Mouse (Mus musculus): Measurements from ENCODE around the gene Dmkn.
"Not testable (repeated sequence)": the region's sequence is repeated elsewhere in the genome, so short reads cannot be mapped to it uniquely, and the experiment has no call there.

The Dmkn gene

GRCm38 (mm10) chr7:30763456-30763855 lies at the start of gene Dmkn:
TSS of gene Dmkn (plus strand) at chr7:30763756.
- DNase-seq = no peak

DNA sequence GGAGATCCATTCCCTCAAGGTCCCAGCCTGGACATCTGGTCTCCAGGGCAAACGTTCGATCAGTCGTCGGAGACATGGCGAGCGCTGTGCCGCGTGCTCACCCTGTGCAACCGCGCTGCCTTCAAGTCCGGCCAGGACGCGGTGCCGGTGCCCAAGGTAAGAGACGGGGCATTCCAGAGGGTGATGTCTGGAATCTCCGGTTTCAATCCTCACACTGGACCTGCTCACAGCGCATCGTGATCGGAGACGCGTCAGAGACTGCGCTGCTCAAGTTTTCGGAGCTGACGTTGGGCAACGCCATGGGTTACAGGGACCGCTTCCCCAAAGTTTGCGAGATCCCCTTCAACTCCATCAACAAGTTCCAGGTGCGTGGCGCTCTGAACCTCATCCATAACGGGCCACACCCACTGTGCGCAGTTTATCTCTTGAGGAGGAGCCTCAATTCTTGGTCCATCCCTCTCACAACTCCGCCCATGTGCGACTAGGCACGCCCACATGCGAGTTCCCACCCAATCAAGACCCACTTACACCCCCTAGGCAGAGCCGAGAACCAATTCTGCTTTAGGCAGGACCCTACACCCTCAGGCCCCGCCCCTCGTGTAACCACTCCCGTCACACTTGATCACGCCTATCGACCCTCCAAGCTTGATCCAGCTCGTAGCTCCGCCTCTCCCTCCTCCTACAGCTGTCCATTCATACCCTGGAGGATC lies 46.4 kb upstream of the Dmkn start:
- DNase-seq = peak; percentile 78 to 85

DNA sequence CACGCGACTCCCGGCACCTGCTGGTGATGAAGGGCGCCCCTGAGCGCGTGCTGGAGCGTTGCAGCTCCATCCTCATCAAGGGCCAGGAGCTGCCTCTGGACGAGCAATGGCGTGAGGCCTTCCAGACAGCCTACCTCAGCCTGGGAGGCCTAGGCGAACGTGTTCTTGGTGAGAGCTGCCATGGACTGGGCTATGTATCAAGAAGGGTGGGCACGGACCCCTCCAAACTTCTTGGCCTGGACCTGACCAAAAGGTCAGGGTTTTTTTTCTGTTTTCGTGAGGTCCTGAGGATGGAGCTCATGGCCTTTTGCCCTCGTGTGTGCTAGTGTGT lies 45.9 kb upstream of the Dmkn start:
- no peak for DNase-seq

DNA sequence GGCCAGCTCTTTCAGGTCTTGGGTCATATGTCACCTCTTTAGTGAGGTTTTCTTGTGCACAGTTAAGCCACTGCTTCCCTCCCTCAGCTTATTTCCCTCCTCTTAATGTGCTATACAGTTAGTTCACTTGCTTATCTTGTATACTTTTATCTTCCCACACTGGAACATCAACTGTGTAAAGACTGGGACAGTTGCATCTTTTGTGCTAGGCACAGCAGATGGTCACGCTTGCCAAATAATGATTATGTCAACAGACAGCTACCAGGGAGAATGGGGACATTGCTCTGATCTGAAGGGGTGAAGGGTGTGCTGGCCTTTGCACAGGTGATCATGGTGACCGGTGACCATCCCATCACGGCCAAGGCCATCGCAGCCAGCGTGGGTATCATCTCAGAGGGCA lies 43.9 kb upstream of the Dmkn start:
- DNase-seq = no peak

DNA sequence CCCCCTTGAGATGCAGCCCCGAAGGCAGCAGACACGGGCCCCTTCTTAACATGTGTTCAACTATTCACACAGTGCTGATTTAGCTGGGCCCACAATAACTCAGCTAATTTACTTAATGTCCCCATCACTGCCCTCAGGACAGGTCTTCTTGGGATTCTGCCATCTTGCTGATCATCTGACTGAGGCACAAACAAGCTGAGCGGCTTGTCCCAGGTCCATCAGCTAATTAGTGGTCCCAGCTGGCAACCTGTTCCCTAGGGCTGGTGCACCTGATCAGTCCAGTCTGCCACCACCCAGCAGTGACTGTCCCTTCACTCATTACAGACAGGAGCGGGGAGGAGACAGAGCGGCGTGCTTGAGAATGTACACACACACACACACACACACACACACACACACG lies 42.3 kb upstream of the Dmkn start:
- no peak for DNase-seq

DNA sequence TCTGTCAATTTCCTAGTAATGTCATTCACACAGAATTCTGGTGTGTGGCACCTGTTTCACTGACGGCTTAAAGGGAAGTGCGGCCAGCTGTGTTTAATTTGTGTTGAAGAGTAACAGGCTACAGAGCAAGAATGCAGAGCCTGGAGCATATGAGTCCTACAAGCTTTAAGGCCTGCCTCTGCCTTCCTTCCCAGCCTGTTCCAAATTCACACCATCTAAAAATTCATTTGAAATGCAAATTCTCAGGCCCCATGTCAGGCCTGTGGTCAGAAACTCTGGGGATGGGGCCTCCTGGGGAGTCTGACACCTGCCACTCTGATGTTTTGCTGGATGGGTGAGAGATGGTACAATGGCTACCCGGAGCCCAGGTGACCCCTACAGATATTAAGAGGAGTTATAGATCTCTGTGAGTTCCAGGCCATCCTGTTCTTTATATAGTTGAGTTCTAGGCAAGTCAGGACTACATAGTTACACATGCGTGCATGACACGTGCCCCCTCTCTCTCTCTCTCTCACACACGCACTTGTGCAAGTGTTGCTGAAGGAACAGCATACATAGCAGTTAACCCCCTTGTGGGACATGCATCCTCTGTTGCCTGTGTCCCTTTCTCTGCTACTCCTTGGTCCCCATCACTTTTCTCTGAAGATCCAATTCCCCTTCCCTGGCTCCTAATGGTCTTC lies 40.1 kb upstream of the Dmkn start:
- DNase-seq = no peak

DNA sequence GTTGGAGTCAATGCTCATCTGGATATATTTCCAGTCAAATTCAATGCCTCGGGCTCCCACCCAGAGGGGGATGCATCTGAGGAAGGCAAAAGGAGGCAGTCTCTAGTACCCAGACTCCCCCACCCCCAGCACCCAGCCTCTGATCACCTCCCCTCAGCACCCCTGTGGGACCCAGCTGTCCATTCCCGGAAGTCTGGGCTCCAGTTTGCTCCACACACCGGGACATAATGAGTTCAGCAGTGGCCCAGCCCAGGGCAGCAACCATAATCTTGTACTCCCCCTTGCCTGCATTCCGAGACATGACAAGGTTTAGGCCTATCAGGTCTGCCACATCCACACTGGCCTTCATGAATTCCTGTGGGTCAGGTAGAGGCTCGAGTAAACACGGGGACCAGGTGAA lies 35.3 kb upstream of the Dmkn start:
- no peak for DNase-seq

- no peak for DNase-seq
Observed at GRCm38 (mm10) chr7:30728739-30729395, 34.7 kb upstream of the Dmkn start.

GRCm38 (mm10) chr7:30729396-30730063 lies 34.0 kb upstream of the Dmkn start, which contains the start of gene Tmem147:
TSS of gene Tmem147 (minus strand) at chr7:30729540.
- DNase-seq = peak; percentile 98

GRCm38 (mm10) chr7:30730064-30730722 lies 33.4 kb upstream of the Dmkn start:
- DNase-seq = not testable (repeated sequence)

DNA sequence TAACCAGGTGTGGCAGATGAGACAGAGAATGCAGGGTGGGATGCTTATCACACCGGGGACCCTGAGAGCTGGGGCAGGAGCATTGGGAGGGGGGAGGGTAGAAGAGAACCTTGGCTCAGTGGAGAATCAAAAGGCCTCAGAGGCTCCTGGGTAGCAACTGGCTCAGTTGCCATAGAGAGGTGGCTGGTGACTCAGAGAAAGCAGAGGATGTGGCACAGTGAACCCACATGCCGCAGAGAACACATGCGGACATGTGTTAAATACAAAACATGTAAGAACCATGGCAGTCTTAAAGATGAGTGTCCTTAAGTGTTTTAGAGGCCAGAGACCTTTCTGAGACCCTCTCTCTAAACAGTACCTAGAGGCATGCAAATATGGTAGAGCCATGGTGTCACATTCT lies 27.3 kb upstream of the Dmkn start:
- no peak for DNase-seq

DNA sequence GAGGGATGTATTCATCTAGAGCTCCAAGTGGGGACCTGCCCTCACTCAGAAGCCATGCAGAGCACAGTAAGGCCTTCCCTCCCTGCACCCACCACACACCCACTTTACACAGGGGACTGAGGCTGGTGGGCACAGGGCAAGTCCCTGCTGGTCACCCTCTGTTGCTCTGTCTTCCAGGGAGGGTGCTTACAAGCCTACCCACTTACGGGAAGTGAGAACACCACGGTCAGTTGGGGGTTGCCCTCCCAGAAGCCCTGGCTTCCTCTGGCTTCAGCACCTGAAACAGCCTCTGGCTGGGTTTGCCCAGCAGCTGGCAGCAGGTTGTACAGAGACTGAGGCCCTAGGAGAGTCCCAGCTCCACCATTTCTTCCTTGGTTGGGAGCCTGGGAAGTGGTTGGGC lies 21.0 kb upstream of the Dmkn start:
- not testable (repeated sequence) for DNase-seq

DNA sequence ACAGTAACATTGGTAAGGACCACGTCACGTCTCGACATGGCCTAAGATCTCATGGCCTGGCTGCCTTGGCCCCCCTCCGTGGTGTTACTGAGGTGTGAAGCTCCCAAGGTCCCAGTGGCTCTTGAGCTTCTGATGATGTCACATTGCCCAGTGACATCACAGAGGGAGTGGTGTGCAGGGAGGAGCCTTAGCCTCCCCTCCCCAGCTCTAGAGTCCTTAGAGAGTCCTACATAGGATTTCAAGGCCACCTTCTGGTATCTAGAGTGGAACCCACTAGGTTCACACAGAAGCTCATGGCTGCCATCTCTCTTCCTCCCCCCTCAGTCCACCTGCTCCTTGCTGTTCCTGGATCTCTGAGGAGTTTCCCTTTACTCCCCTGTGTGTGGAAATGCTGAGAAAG lies 19.9 kb upstream of the Dmkn start, which contains the start of gene Gapdhs:
Gene Gapdhs (minus strand): TSS at position 65 of the 400 bp plus-strand sequence.
- not testable (repeated sequence) for DNase-seq

GRCm38 (mm10) chr7:30744022-30744598 lies 19.4 kb upstream of the Dmkn start:
- peak; percentile 66 to 72 for DNase-seq

- no peak for DNase-seq
Observed at GRCm38 (mm10) chr7:30747525-30748204, 15.9 kb upstream of the Dmkn start.

GRCm38 (mm10) chr7:30749824-30750606 lies 13.5 kb upstream of the Dmkn start:
- peak; percentile 37 to 58 for DNase-seq

DNA sequence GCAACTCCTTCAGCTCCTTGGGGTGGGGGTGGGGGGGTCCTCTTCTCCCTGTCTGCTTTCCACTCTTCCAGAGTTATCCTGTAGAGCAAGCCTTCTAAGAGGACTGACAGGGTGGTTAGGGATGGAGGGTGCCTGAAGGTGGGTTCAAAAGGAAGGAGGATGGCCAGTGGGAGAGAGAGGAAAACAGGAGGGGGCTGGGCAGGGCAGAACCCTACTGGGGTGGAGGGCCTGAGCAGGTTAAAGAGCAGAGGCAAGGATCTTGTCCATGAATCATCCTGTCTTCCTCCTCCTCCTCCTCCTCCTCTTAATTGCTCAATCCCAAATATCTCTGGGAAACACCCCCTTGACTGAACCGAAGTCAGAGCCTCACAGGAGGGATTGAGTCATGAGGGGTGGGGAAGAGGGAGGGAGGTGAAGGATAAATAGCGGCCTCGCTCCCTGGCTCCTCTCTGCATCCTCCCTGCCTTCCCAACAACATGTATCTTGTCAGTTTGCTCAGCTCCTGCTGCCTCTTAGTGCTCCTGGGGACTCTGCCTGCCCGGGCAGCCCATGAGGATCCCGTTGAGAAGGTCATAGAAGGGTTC lies 12.4 kb upstream of the Dmkn start, which contains the start of gene Sbsn:
Gene Sbsn (plus strand): TSS at position 386 of the 584 bp plus-strand sequence.
- peak in 1 of 2 experiments; percentile 8 for DNase-seq

DNA sequence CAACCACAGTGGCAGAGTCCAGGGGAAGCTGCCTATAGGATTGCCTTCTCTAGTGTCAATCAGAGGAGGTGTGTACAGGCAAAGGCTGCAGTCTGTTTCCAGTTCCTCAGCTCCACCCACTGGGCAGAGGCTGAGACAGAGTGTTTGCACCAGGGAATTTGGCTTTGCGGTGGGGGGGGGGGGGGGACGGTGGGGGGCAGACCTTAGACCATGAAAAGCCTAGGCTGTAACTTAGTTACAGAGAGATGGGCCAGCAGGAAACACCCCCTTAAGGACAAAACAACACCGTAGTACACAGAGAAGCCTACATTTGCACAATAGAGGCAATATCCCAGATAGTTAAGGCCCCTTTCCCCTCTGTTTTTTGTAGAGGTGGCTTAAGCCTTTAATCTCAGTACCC lies 6.6 kb upstream of the Dmkn start:
- DNase-seq = no peak

DNA sequence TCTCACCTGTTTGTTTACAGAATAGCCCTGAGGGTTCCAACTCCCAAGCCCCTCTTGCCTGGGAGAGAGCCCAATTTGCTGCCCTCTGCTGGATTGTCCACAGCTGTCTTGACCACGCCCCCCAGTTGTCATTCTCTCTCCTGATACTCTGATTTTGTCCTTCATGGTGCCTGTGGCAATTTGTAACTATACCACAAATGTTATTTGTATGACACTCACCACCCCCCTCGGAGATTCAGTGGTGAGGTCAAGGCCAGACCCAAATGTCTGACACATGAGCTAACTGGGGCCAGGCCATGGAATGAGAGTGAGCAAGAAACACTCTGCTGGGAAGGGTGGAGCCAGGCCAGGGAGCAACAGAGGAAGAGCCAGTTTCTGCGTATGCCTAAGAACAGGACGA lies 4.7 kb upstream of the Dmkn start:
- DNase-seq = peak; percentile 72

GRCm38 (mm10) chr7:30761769-30762352 lies 1.7 kb upstream of the Dmkn start:
- no peak for DNase-seq

Measured in kidney, postnatal 4 days (tissue).